Mouse (Mus musculus) kidney, embryonic 15.5 days (tissue): ENCODE measurements around the gene Oxsm. TPM values are rescaled to one million over a fixed set of nuclear protein-coding genes. Genes with fewer than 3 reads are reported as not detected.
A peak's percentile ranks its signal among the peaks of the same experiment; 100 is the strongest.

Experiments used
- ATAC-seq: fragments of 200-750 bp; cut with Nextera tagmentation; replicated peaks from 2 replicates; pipeline ENCODE4 v1.8.0; 2017; ENCODE audit warnings: moderate TSS enrichment; ENCODE audit not compliant: low FRiP score
- H3K27ac ChIP-seq: fragments of 300-500 bp; sonication (generic); 2 replicates; pipeline ENCODE4 v1.5.1; 2015; ENCODE audit warnings: mild to moderate bottlenecking, inconsistent platforms
- H3K27me3 ChIP-seq: fragments of 300-500 bp; sonication (generic); 2 replicates; pipeline ENCODE4 v1.6.1; 2015; ENCODE audit warnings: inconsistent platforms
- H3K36me3 ChIP-seq: fragments of 300-500 bp; sonication (generic); 2 replicates; pipeline ENCODE4 v1.6.1; 2015; ENCODE audit warnings: inconsistent platforms
- H3K4me1 ChIP-seq: fragments of 300-500 bp; sonication (generic); 2 replicates; pipeline ENCODE4 v1.6.1; 2015; ENCODE audit warnings: inconsistent platforms
- H3K4me2 ChIP-seq: fragments of 300-500 bp; sonication (generic); 2 replicates; pipeline ENCODE4 v1.6.1; 2015; ENCODE audit warnings: moderate library complexity, mild to moderate bottlenecking, inconsistent platforms
- H3K4me3 ChIP-seq: fragments of 300-500 bp; sonication (generic); replicated peaks from 2 replicates; pipeline ENCODE4 v1.5.1; 2015; ENCODE audit warnings: mild to moderate bottlenecking, inconsistent platforms
- H3K9ac ChIP-seq: fragments of 300-500 bp; sonication (generic); 2 replicates; pipeline ENCODE4 v1.6.1; 2015; ENCODE audit warnings: mild to moderate bottlenecking, inconsistent platforms
- H3K9me3 ChIP-seq: fragments of 300-500 bp; sonication (generic); replicated peaks from 2 replicates; pipeline ENCODE4 v1.6.1; 2016; ENCODE audit warnings: inconsistent platforms
- WGBS: fragments of 180-500 bp; shearing (Covaris S2); methylation state at CpG from one replicate; pipeline ENCODE4 v1.1.7; 2015; ENCODE audit warnings: mixed read lengths; 5-methylcytosine and 5-hydroxymethylcytosine counted together
- polyA plus RNA-seq: library from polyadenylated mRNA; unstranded; fragments of >200 nt; fragmentation: Nextera tagmentation; extraction: Ambion mirVana; gene quantifications from 2 replicates; pipeline ENCODE4 v1.2.1, GENCODE M21; 2015

Gene Oxsm
- 2.5 and 3.7 TPM in 2 replicates for polyA plus RNA-seq

GRCm38 (mm10) chr14:16249171-16249874 lies at the start of gene Oxsm, which contains the start of gene Ngly1:
Gene Oxsm (minus strand): TSS chr14:16249808.
Gene Ngly1 (plus strand): TSS chr14:16249280.
- H3K27ac ChIP-seq, result peak within 1 kb of the TSS; percentile 85

GRCm38 (mm10) chr14:16296816-16297468 lies 47.3 kb upstream of the Oxsm start:
- ATAC-seq, result no peak
- WGBS, result 41% methylated on average over 2 of the region's 2 CpGs

More at GRCm38 (mm10) chr14:16249171-16249874, at the start of gene Oxsm, which contains the start of gene Ngly1:
- Histone ChIP-seq H3K4me2 (peak within 1 kb of the TSS; percentile 78), H3K9me3 (no peaks in the 10 kb centered on the region), H3K36me3 (0 out of 2 replicates have a peak, but pooled peaks cover 3% of the 10 kb centered on the region), H3K9ac (peak within 1 kb of the TSS; percentile 73), H3K4me1 (peaks cover 10% of the 10 kb centered on the region), H3K4me3 (peak within 1 kb of the TSS; percentile 72), H3K27me3 (no peaks in the 10 kb centered on the region)
- WGBS, result under 1% methylated on average over 65 of the region's 65 CpGs
- ATAC-seq, result peak; percentile 100

GRCm38 (mm10) chr14:16293921-16294320 lies 44.3 kb upstream of the Oxsm start:
- H3K27ac ChIP-seq, result no peak overlapping the region
- WGBS, result 75% methylated on average over 1 of the region's 1 CpGs
- H3K4me1 ChIP-seq, result no peaks in the 10 kb centered on the region
- H3K9ac ChIP-seq, result no peak overlapping the region
- no peak for ATAC-seq
- peaks cover 15% of the 10 kb centered on the region for H3K36me3 ChIP-seq
- no peak overlapping the region for H3K4me2 ChIP-seq
- H3K4me3 ChIP-seq, result no peak overlapping the region
- no peaks in the 10 kb centered on the region for H3K27me3 ChIP-seq
- no peaks in the 10 kb centered on the region for H3K9me3 ChIP-seq

More at GRCm38 (mm10) chr14:16296816-16297468, 47.3 kb upstream of the Oxsm start:
- Histone ChIP-seq H3K27me3 (no peaks in the 10 kb centered on the region), H3K9me3 (no peaks in the 10 kb centered on the region), H3K27ac (no peak overlapping the region), H3K9ac (no peak overlapping the region), H3K36me3 (peaks cover 21% of the 10 kb centered on the region), H3K4me2 (no peak overlapping the region), H3K4me3 (no peak overlapping the region), H3K4me1 (no peaks in the 10 kb centered on the region)

GRCm38 (mm10) chr14:16293015-16293414 lies 43.4 kb upstream of the Oxsm start:
- no peak overlapping the region for H3K9ac ChIP-seq
- no peak overlapping the region for H3K27ac ChIP-seq
- no peaks in the 10 kb centered on the region for H3K9me3 ChIP-seq
- ATAC-seq, result no peak
- no peak overlapping the region for H3K4me2 ChIP-seq
- H3K4me3 ChIP-seq, result no peak overlapping the region
- no peaks in the 10 kb centered on the region for H3K27me3 ChIP-seq
- no peaks in the 10 kb centered on the region for H3K4me1 ChIP-seq
- H3K36me3 ChIP-seq, result peaks cover 15% of the 10 kb centered on the region

GRCm38 (mm10) chr14:16292371-16292770 lies 42.8 kb upstream of the Oxsm start:
- Histone ChIP-seq H3K9ac (no peak overlapping the region), H3K27me3 (no peaks in the 10 kb centered on the region), H3K36me3 (peaks cover 15% of the 10 kb centered on the region), H3K4me2 (no peak overlapping the region), H3K4me3 (no peak overlapping the region), H3K4me1 (no peaks in the 10 kb centered on the region), H3K27ac (0 out of 2 replicates have a peak overlapping the region, but pooled peaks have one; percentile 32), H3K9me3 (no peaks in the 10 kb centered on the region)
- 0 out of 2 replicates have a peak, but pooled peaks have one; percentile 40 for ATAC-seq
- 18% methylated on average over 1 of the region's 1 CpGs for WGBS

GRCm38 (mm10) chr14:16283966-16284365 lies 34.4 kb upstream of the Oxsm start:
- no peaks in the 10 kb centered on the region for H3K4me1 ChIP-seq
- no peaks in the 10 kb centered on the region for H3K27me3 ChIP-seq
- H3K9ac ChIP-seq, result no peak overlapping the region
- no peak overlapping the region for H3K4me2 ChIP-seq
- H3K27ac ChIP-seq, result no peak overlapping the region
- ATAC-seq, result no peak
- H3K36me3 ChIP-seq, result peaks cover 8% of the 10 kb centered on the region
- WGBS, result 90% methylated on average over 4 of the region's 4 CpGs
- H3K9me3 ChIP-seq, result no peaks in the 10 kb centered on the region
- H3K4me3 ChIP-seq, result no peak overlapping the region

- no peak for ATAC-seq
- no peak overlapping the region for H3K4me3 ChIP-seq
These were observed 29.6 kb upstream of the Oxsm start for GRCm38 (mm10) chr14:16279196-16279595.

GRCm38 (mm10) chr14:16273677-16274076 lies 24.1 kb upstream of the Oxsm start:
- ATAC-seq, result no peak
- H3K4me2 ChIP-seq, result no peak overlapping the region
- H3K4me3 ChIP-seq, result no peak overlapping the region
- H3K27ac ChIP-seq, result no peak overlapping the region
- H3K9me3 ChIP-seq, result no peaks in the 10 kb centered on the region
- H3K4me1 ChIP-seq, result 0 out of 2 replicates have a peak, but pooled peaks cover 3% of the 10 kb centered on the region
- no peaks in the 10 kb centered on the region for H3K27me3 ChIP-seq
- 37% methylated on average over 3 of the region's 3 CpGs for WGBS
- 0 out of 2 replicates have a peak, but pooled peaks cover 16% of the 10 kb centered on the region for H3K36me3 ChIP-seq
- H3K9ac ChIP-seq, result no peak overlapping the region

More at GRCm38 (mm10) chr14:16279196-16279595, 29.6 kb upstream of the Oxsm start:
- Histone ChIP-seq H3K4me2 (no peak overlapping the region), H3K4me1 (no peaks in the 10 kb centered on the region), H3K36me3 (peaks cover 8% of the 10 kb centered on the region), H3K27me3 (no peaks in the 10 kb centered on the region), H3K9me3 (no peaks in the 10 kb centered on the region), H3K27ac (no peak overlapping the region), H3K9ac (no peak overlapping the region)
- WGBS, result 76% methylated on average over 4 of the region's 4 CpGs

- 0 out of 2 replicates have a peak, but pooled peaks cover 16% of the 10 kb centered on the region for H3K36me3 ChIP-seq
- no peak overlapping the region for H3K4me3 ChIP-seq
- no peaks in the 10 kb centered on the region for H3K27me3 ChIP-seq
- WGBS, result 92% methylated on average over 2 of the region's 2 CpGs
- H3K9me3 ChIP-seq, result no peaks in the 10 kb centered on the region
- H3K4me2 ChIP-seq, result no peak overlapping the region
- no peak overlapping the region for H3K27ac ChIP-seq
- H3K4me1 ChIP-seq, result 0 out of 2 replicates have a peak, but pooled peaks cover 3% of the 10 kb centered on the region
- no peak overlapping the region for H3K9ac ChIP-seq
- ATAC-seq, result no peak
These were observed 20.2 kb upstream of the Oxsm start for GRCm38 (mm10) chr14:16269776-16270175.

GRCm38 (mm10) chr14:16267028-16267427 lies 17.4 kb upstream of the Oxsm start:
- Histone ChIP-seq H3K9ac (no peak overlapping the region), H3K27me3 (no peaks in the 10 kb centered on the region), H3K36me3 (peaks cover 14% of the 10 kb centered on the region; the same call in 1 of the 2 replicates), H3K9me3 (no peaks in the 10 kb centered on the region), H3K4me2 (no peak overlapping the region), H3K27ac (no peak overlapping the region), H3K4me3 (no peak overlapping the region), H3K4me1 (no peaks in the 10 kb centered on the region)
- ATAC-seq, result no peak
- 79% methylated on average over 5 of the region's 5 CpGs for WGBS

GRCm38 (mm10) chr14:16261869-16262268 lies 12.3 kb upstream of the Oxsm start:
- H3K4me1 ChIP-seq, result no peaks in the 10 kb centered on the region
- 71% methylated on average over 3 of the region's 3 CpGs for WGBS
- no peaks in the 10 kb centered on the region for H3K27me3 ChIP-seq
- H3K9ac ChIP-seq, result no peak overlapping the region
- no peak overlapping the region for H3K4me2 ChIP-seq
- no peak overlapping the region for H3K4me3 ChIP-seq
- H3K36me3 ChIP-seq, result peaks cover 13% of the 10 kb centered on the region; the same call in 1 of the 2 replicates
- no peak overlapping the region for H3K27ac ChIP-seq
- ATAC-seq, result no peak
- H3K9me3 ChIP-seq, result no peaks in the 10 kb centered on the region

GRCm38 (mm10) chr14:16260541-16260940 lies 10.9 kb upstream of the Oxsm start:
- Histone ChIP-seq H3K4me2 (no peak overlapping the region), H3K9me3 (no peaks in the 10 kb centered on the region), H3K9ac (no peak overlapping the region), H3K27me3 (no peaks in the 10 kb centered on the region), H3K4me3 (no peak overlapping the region), H3K36me3 (peaks cover 22% of the 10 kb centered on the region), H3K27ac (no peak overlapping the region), H3K4me1 (no peaks in the 10 kb centered on the region)
- ATAC-seq, result no peak
- 84% methylated on average over 6 of the region's 6 CpGs for WGBS
